Mouse (Mus musculus) brain, embryonic 14.5 days (tissue): ENCODE results near the gene Ccdc183. TPM values are rescaled to one million over a fixed set of nuclear protein-coding genes. Genes with fewer than 3 reads are reported as not detected.

ENCODE experiments used
- DNase-seq: peaks from one replicate; pipeline ENCODE4 v3.0.0-alpha.2; 2011; ENCODE audit warnings: low read depth
- CTCF ChIP-seq: fragments of 200-500 bp; IDR thresholded peaks from 2 replicates; pipeline ENCODE4 v1.5.1; 2012; ENCODE audit warnings: inconsistent platforms, mild to moderate bottlenecking, moderate library complexity, borderline replicate concordance; ENCODE audit not compliant: insufficient read depth, insufficient read length; ENCODE audit errors: extremely low read depth
- POLR2A ChIP-seq: fragments of 200-500 bp; IDR thresholded peaks from 2 replicates; pipeline ENCODE4 v1.6.1; 2012; ENCODE audit warnings: mild to moderate bottlenecking, inconsistent platforms, borderline replicate concordance; ENCODE audit not compliant: poor library complexity, insufficient read depth, insufficient read length, severe bottlenecking; ENCODE audit errors: extremely low read depth
- polyA plus RNA-seq: library from polyadenylated mRNA; depleted of rRNA; stranded (reverse); fragments of >200 nt; gene quantifications from 2 replicates; pipeline ENCODE4 v1.2.3, GENCODE M21; 2012

Gene Ccdc183
- polyA plus RNA-seq, 1 experiment: 0.07 TPM

GRCm38 (mm10) chr2:25633616-25634015 is 16.1 kb upstream of the Ccdc183 start:
- no peak for DNase-seq

GRCm38 (mm10) chr2:25628738-25629137 is 11.3 kb upstream of the Ccdc183 start:
- no peak for DNase-seq
- TF ChIP-seq POLR2A (no peak), CTCF (no peak)

More at GRCm38 (mm10) chr2:25633616-25634015, 16.1 kb upstream of the Ccdc183 start:
- no peak for TF ChIP-seq POLR2A
- no peak for TF ChIP-seq CTCF

- no peak for DNase-seq
- TF ChIP-seq POLR2A: no peak
- no peak for TF ChIP-seq CTCF
These were observed 10.3 kb upstream of the Ccdc183 start, which contains the start of gene Fcna for GRCm38 (mm10) chr2:25627811-25628210. Gene Fcna, minus strand, starts transcription at chr2:25628030.

GRCm38 (mm10) chr2:25625986-25626385 is 8.5 kb upstream of the Ccdc183 start:
- DNase-seq: no peak
- TF ChIP-seq POLR2A (no peak), CTCF (no peak)

GRCm38 (mm10) chr2:25621229-25622200 is 4.0 kb upstream of the Ccdc183 start, which contains the start of gene Tmem141:
Gene Tmem141, minus strand, starts transcription at chr2:25622005.
- peak; percentile 92 for DNase-seq
- TF ChIP-seq CTCF: peak; percentile 70
- no peak for TF ChIP-seq POLR2A

- no peak for TF ChIP-seq CTCF
- TF ChIP-seq POLR2A: no peak
- DNase-seq: no peak
These were observed 3.4 kb upstream of the Ccdc183 start for GRCm38 (mm10) chr2:25620852-25621228.

- TF ChIP-seq CTCF (no peak), POLR2A (no peak)
- no peak for DNase-seq
These were observed 2.9 kb upstream of the Ccdc183 start for GRCm38 (mm10) chr2:25620386-25620785.

- no peak for TF ChIP-seq CTCF
- no peak for TF ChIP-seq POLR2A
- DNase-seq: peak; percentile 12
These were observed 1.1 kb downstream of the Ccdc183 start for GRCm38 (mm10) chr2:25616398-25616797.

- TF ChIP-seq CTCF (no peak), POLR2A (no peak)
- no peak for DNase-seq
These were observed 8.8 kb downstream of the Ccdc183 start for GRCm38 (mm10) chr2:25608671-25609070.

GRCm38 (mm10) chr2:25607761-25608622 is 9.5 kb downstream of the Ccdc183 start, which contains the start of gene Rabl6:
Gene Rabl6, minus strand, starts transcription at chr2:25608521.
- TF ChIP-seq POLR2A (peak; percentile 99), CTCF (no peak)
- peak; percentile 95 for DNase-seq

GRCm38 (mm10) chr2:25602526-25602925 is 15.0 kb downstream of the Ccdc183 start:
- no peak for TF ChIP-seq POLR2A
- TF ChIP-seq CTCF: no peak
- DNase-seq: no peak
